1 mouse cellular context compared by ENCODE assay signal in genomic region chr11:51614256-51614655, GRCm38 (mm10).
TF ChIP-seq lines count a peak whose summit lies in the region.

No protein-coding gene starts in this region.

TF ChIP-seq in ES-E14, 5 proteins besides CTCF, POLR2A, EP300 and RAD21 (continued from another document):
- no peak for TF ChIP-seq CHD2 (IDR thresholded peaks at IDR 0.05; ENCODE audit: low read depth, low read length)
